Mouse (Mus musculus): ENCODE results near the gene Tmtc1. TPM values are rescaled to one million over a fixed set of nuclear protein-coding genes. Genes with fewer than 3 reads are reported as not detected.

Gene Tmtc1
- polyA plus RNA-seq, 1 experiment from 2014 or later: 0.74 TPM

- no peaks in the 10 kb centered on the region for H3K27me3 ChIP-seq (ENCODE audit: control insufficient read depth, insufficient read depth, low read length)
- WGBS: 89% methylated on average over 2 of the region's 2 CpGs
Measured at GRCm38 (mm10) chr6:148302261-148302660, 141.9 kb downstream of the Tmtc1 start.

GRCm38 (mm10) chr6:148297086-148297485 is 147.1 kb downstream of the Tmtc1 start:
- DNase-seq (ENCODE audit: low spot score): no peak
- H3K27me3 ChIP-seq (ENCODE audit: control insufficient read depth, insufficient read depth, low read length): no peaks in the 10 kb centered on the region
- no peak overlapping the region for H3K9ac ChIP-seq (ENCODE audit: low read depth, low read length)
- WGBS: 55% methylated on average over 4 of the region's 4 CpGs
- no peak for ATAC-seq (ENCODE audit: low FRiP score)
- no peak overlapping the region for H3K4me3 ChIP-seq (ENCODE audit: low read depth, low read length)
- H3K4me2 ChIP-seq (replicated peaks; ENCODE audit: low read depth, low read length): no peak overlapping the region
- H3K36me3 ChIP-seq (ENCODE audit: control insufficient read depth, insufficient read depth, low read length): no peaks in the 10 kb centered on the region
- H3K4me1 ChIP-seq (replicated peaks; ENCODE audit: control insufficient read depth, insufficient read depth, low read length): no peaks in the 10 kb centered on the region
- H3K27ac ChIP-seq (ENCODE audit: low read depth, low read length): no peak overlapping the region
- no peaks in the 10 kb centered on the region for H3K9me3 ChIP-seq (ENCODE audit: control insufficient read depth, low read length)

More at GRCm38 (mm10) chr6:148302261-148302660, 141.9 kb downstream of the Tmtc1 start:
- H3K36me3 ChIP-seq (ENCODE audit: control insufficient read depth, insufficient read depth, low read length): no peaks in the 10 kb centered on the region
- no peak overlapping the region for H3K27ac ChIP-seq (ENCODE audit: low read depth, low read length)
- ATAC-seq (ENCODE audit: low FRiP score): no peak
- no peak overlapping the region for H3K4me3 ChIP-seq (ENCODE audit: low read depth, low read length)
- no peak for DNase-seq (ENCODE audit: low spot score)
- H3K9ac ChIP-seq (ENCODE audit: low read depth, low read length): no peak overlapping the region
- H3K9me3 ChIP-seq (ENCODE audit: control insufficient read depth, low read length): no peaks in the 10 kb centered on the region
- no peaks in the 10 kb centered on the region for H3K4me1 ChIP-seq (replicated peaks; ENCODE audit: control insufficient read depth, insufficient read depth, low read length)
- no peak overlapping the region for H3K4me2 ChIP-seq (replicated peaks; ENCODE audit: low read depth, low read length)

GRCm38 (mm10) chr6:148296418-148296817 is 147.8 kb downstream of the Tmtc1 start:
- no peak for DNase-seq (ENCODE audit: low spot score)

GRCm38 (mm10) chr6:148294506-148294905 is 149.7 kb downstream of the Tmtc1 start:
- H3K4me1 ChIP-seq (replicated peaks; ENCODE audit: control insufficient read depth, insufficient read depth, low read length): no peaks in the 10 kb centered on the region
- H3K27ac ChIP-seq (ENCODE audit: low read depth, low read length): no peak overlapping the region
- H3K9me3 ChIP-seq (ENCODE audit: control insufficient read depth, low read length): no peaks in the 10 kb centered on the region
- DNase-seq (ENCODE audit: low spot score) (no peak), ATAC-seq (ENCODE audit: low FRiP score) (no peak)
- no peak overlapping the region for H3K9ac ChIP-seq (ENCODE audit: low read depth, low read length)
- H3K4me2 ChIP-seq (replicated peaks; ENCODE audit: low read depth, low read length): no peak overlapping the region
- WGBS: 17% methylated on average over 4 of the region's 4 CpGs
- H3K27me3 ChIP-seq (ENCODE audit: control insufficient read depth, insufficient read depth, low read length): no peaks in the 10 kb centered on the region
- no peak overlapping the region for H3K4me3 ChIP-seq (ENCODE audit: low read depth, low read length)
- no peaks in the 10 kb centered on the region for H3K36me3 ChIP-seq (ENCODE audit: control insufficient read depth, insufficient read depth, low read length)

More at GRCm38 (mm10) chr6:148296418-148296817, 147.8 kb downstream of the Tmtc1 start:
- no peaks in the 10 kb centered on the region for H3K4me1 ChIP-seq (replicated peaks; ENCODE audit: control insufficient read depth, insufficient read depth, low read length)
- no peaks in the 10 kb centered on the region for H3K27me3 ChIP-seq (ENCODE audit: control insufficient read depth, insufficient read depth, low read length)
- H3K4me3 ChIP-seq (ENCODE audit: low read depth, low read length): no peak overlapping the region
- no peak overlapping the region for H3K27ac ChIP-seq (ENCODE audit: low read depth, low read length)
- H3K9ac ChIP-seq (ENCODE audit: low read depth, low read length): no peak overlapping the region
- no peak overlapping the region for H3K4me2 ChIP-seq (replicated peaks; ENCODE audit: low read depth, low read length)
- no peaks in the 10 kb centered on the region for H3K36me3 ChIP-seq (ENCODE audit: control insufficient read depth, insufficient read depth, low read length)
- no peak for ATAC-seq (ENCODE audit: low FRiP score)
- no peaks in the 10 kb centered on the region for H3K9me3 ChIP-seq (ENCODE audit: control insufficient read depth, low read length)

- Histone ChIP-seq H3K4me3 (ENCODE audit: low read depth, low read length) (no peak overlapping the region), H3K4me2 (replicated peaks; ENCODE audit: low read depth, low read length) (no peak overlapping the region), H3K27ac (ENCODE audit: low read depth, low read length) (no peak overlapping the region), H3K9ac (ENCODE audit: low read depth, low read length) (no peak overlapping the region), H3K36me3 (ENCODE audit: control insufficient read depth, insufficient read depth, low read length) (no peaks in the 10 kb centered on the region), H3K27me3 (ENCODE audit: control insufficient read depth, insufficient read depth, low read length) (no peaks in the 10 kb centered on the region), H3K9me3 (ENCODE audit: control insufficient read depth, low read length) (no peaks in the 10 kb centered on the region), H3K4me1 (replicated peaks; ENCODE audit: control insufficient read depth, insufficient read depth, low read length) (no peaks in the 10 kb centered on the region)
- DNase-seq (ENCODE audit: low spot score): no peak
- no peak for ATAC-seq (ENCODE audit: low FRiP score)
Measured at GRCm38 (mm10) chr6:148290865-148291264, 153.3 kb downstream of the Tmtc1 start.

GRCm38 (mm10) chr6:148283224-148283881 is 160.8 kb downstream of the Tmtc1 start:
- Histone ChIP-seq H3K36me3 (ENCODE audit: control insufficient read depth, insufficient read depth, low read length) (no peaks in the 10 kb centered on the region), H3K4me2 (replicated peaks; ENCODE audit: low read depth, low read length) (no peak overlapping the region), H3K9ac (ENCODE audit: low read depth, low read length) (no peak overlapping the region), H3K9me3 (ENCODE audit: control insufficient read depth, low read length) (no peaks in the 10 kb centered on the region), H3K4me1 (replicated peaks; ENCODE audit: control insufficient read depth, insufficient read depth, low read length) (no peaks in the 10 kb centered on the region), H3K27me3 (ENCODE audit: control insufficient read depth, insufficient read depth, low read length) (no peaks in the 10 kb centered on the region), H3K4me3 (ENCODE audit: low read depth, low read length) (no peak overlapping the region), H3K27ac (ENCODE audit: low read depth, low read length) (no peak overlapping the region)
- 70% methylated on average over 4 of the region's 4 CpGs for WGBS
- ATAC-seq (ENCODE audit: low FRiP score) (no peak), DNase-seq (ENCODE audit: low spot score) (no peak)

- Histone ChIP-seq H3K4me3 (ENCODE audit: low read depth, low read length) (no peak overlapping the region), H3K36me3 (ENCODE audit: control insufficient read depth, insufficient read depth, low read length) (no peaks in the 10 kb centered on the region), H3K4me2 (replicated peaks; ENCODE audit: low read depth, low read length) (no peak overlapping the region), H3K4me1 (replicated peaks; ENCODE audit: control insufficient read depth, insufficient read depth, low read length) (no peaks in the 10 kb centered on the region), H3K27me3 (ENCODE audit: control insufficient read depth, insufficient read depth, low read length) (no peaks in the 10 kb centered on the region), H3K9me3 (ENCODE audit: control insufficient read depth, low read length) (no peaks in the 10 kb centered on the region), H3K27ac (ENCODE audit: low read depth, low read length) (no peak overlapping the region), H3K9ac (ENCODE audit: low read depth, low read length) (no peak overlapping the region)
- 85% methylated on average over 6 of the region's 6 CpGs for WGBS
- DNase-seq (ENCODE audit: low spot score) (no peak), ATAC-seq (ENCODE audit: low FRiP score) (no peak)
Measured at GRCm38 (mm10) chr6:148279240-148279639, 164.9 kb downstream of the Tmtc1 start.

- 88% methylated on average over 1 of the region's 1 CpGs for WGBS
- no peak overlapping the region for H3K9ac ChIP-seq (ENCODE audit: low read depth, low read length)
- no peaks in the 10 kb centered on the region for H3K9me3 ChIP-seq (ENCODE audit: control insufficient read depth, low read length)
- no peaks in the 10 kb centered on the region for H3K4me1 ChIP-seq (replicated peaks; ENCODE audit: control insufficient read depth, insufficient read depth, low read length)
- no peak overlapping the region for H3K27ac ChIP-seq (ENCODE audit: low read depth, low read length)
- no peak for ATAC-seq (ENCODE audit: low FRiP score)
- no peak overlapping the region for H3K4me2 ChIP-seq (replicated peaks; ENCODE audit: low read depth, low read length)
- DNase-seq (ENCODE audit: low spot score): no peak
- H3K27me3 ChIP-seq (ENCODE audit: control insufficient read depth, insufficient read depth, low read length): no peaks in the 10 kb centered on the region
- H3K36me3 ChIP-seq (ENCODE audit: control insufficient read depth, insufficient read depth, low read length): no peaks in the 10 kb centered on the region
- H3K4me3 ChIP-seq (ENCODE audit: low read depth, low read length): no peak overlapping the region
Measured at GRCm38 (mm10) chr6:148276418-148276817, 167.8 kb downstream of the Tmtc1 start.

GRCm38 (mm10) chr6:148275046-148275445 is 169.1 kb downstream of the Tmtc1 start:
- ATAC-seq (ENCODE audit: low FRiP score) (no peak), DNase-seq (ENCODE audit: low spot score) (no peak)
- Histone ChIP-seq H3K4me3 (ENCODE audit: low read depth, low read length) (no peak overlapping the region), H3K9ac (ENCODE audit: low read depth, low read length) (no peak overlapping the region), H3K4me1 (replicated peaks; ENCODE audit: control insufficient read depth, insufficient read depth, low read length) (no peaks in the 10 kb centered on the region), H3K27ac (ENCODE audit: low read depth, low read length) (no peak overlapping the region), H3K9me3 (ENCODE audit: control insufficient read depth, low read length) (no peaks in the 10 kb centered on the region), H3K36me3 (ENCODE audit: control insufficient read depth, insufficient read depth, low read length) (no peaks in the 10 kb centered on the region), H3K27me3 (ENCODE audit: control insufficient read depth, insufficient read depth, low read length) (no peaks in the 10 kb centered on the region), H3K4me2 (replicated peaks; ENCODE audit: low read depth, low read length) (no peak overlapping the region)
- WGBS: 89% methylated on average over 4 of the region's 4 CpGs

Measured in hindbrain, embryonic 11.5 days (tissue).